In the genomic region with DNA sequence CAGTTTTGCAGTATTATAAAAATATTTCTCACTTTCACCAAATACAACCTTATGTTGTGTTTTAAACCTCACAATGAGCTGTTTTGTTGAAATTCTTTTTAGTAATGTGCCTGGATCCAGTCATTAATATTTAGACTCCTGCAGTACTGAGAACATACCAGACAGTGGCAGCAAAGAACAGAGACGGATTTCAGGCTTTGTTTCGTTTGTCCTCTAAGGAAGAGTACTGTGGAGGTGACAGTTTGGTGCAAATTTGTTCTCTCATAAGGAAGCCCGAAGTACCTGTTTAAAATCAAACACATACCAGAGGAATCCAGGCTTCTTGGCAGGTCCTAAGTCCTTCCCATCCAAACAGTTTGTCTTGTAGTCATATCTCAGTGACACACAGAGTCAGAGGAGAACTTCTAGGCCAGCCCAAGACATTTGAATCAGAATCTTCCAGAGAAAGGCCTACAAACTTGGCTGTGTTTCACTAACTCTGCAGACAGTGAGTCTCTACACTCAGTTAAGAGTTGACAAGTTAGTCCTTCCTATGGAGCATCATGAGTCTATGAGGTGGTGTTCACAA, we compare ENCODE assay signal across 8 mouse cellular contexts. TPM values are rescaled to one million over a fixed set of nuclear protein-coding genes. Genes with fewer than 3 reads are reported as not detected.
DNase-seq lines count a peak whose midpoint lies in the region; ATAC-seq and TF ChIP-seq lines count a peak whose summit lies in the region.

No protein-coding gene starts in this region.

- no peaks in the 10 kb centered on the region for H3K36me3 ChIP-seq in heart, postnatal 0 days (replicated peaks; ENCODE audit: control insufficient read depth, insufficient read depth, low read length)

- no peak overlapping the region for H3K9ac ChIP-seq in heart, postnatal 0 days (replicated peaks; ENCODE audit: low read depth, low read length)

- 0 out of 2 replicates have a peak, but pooled peaks have one; percentile 39 for ATAC-seq in heart, postnatal 0 days (ENCODE audit: insufficient read depth, low read depth)
- no peak for ATAC-seq in cerebellum, adult (ENCODE audit: insufficient number of reproducible peaks, low FRiP score, low TSS enrichment)

- peak; percentile 88 for TF ChIP-seq CTCF in heart, postnatal 0 days (IDR thresholded peaks at IDR 0.05; ENCODE audit: low read depth)

- H3K4me3 ChIP-seq in heart, postnatal 0 days (ENCODE audit: low read depth, low read length) = no peak overlapping the region

- H3K27ac ChIP-seq in heart, postnatal 0 days (ENCODE audit: low read depth) = no peak overlapping the region

- peaks cover under 1% of the 10 kb centered on the region; the same call in 1 of the 2 replicates for H3K4me1 ChIP-seq in heart, postnatal 0 days (ENCODE audit: control insufficient read depth, insufficient read depth)

- DNase-seq in heart, adult 8-10 months (ENCODE audit: low spot score) = peak; percentile 44
- no peak for DNase-seq in heart, adult 11 months
- DNase-seq in urinary bladder, postnatal 25 days (ENCODE audit: low spot score) = peak; percentile 15
- DNase-seq in urinary bladder, adult 18-20 months (ENCODE audit: low spot score in 2 of 2) = no peak
- DNase-seq in heart, postnatal 0 days (ENCODE audit: low spot score) = peak; percentile 76
- peak; percentile 48 to 63 for DNase-seq in layer of hippocampus, postnatal 10 days (ENCODE audit: low spot score in 2 of 2)
- DNase-seq in yolk sac, embryonic 10.5 days (ENCODE audit: low spot score) = peak; percentile 17

- H3K9me3 ChIP-seq in heart, postnatal 0 days (replicated peaks; ENCODE audit: control insufficient read depth, low read length) = no peaks in the 10 kb centered on the region

- TF ChIP-seq EP300 in heart, postnatal 0 days (IDR thresholded peaks at IDR 0.05; ENCODE audit: low read depth) = no peak

- no peaks in the 10 kb centered on the region for H3K27me3 ChIP-seq in heart, postnatal 0 days (ENCODE audit: control insufficient read depth, insufficient read depth, low read length)

- no peak overlapping the region for H3K4me2 ChIP-seq in heart, postnatal 0 days (ENCODE audit: low read depth, low read length)

- 13% methylated on average over 3 of the region's 3 CpGs for WGBS in heart, postnatal 0 days

RNA-seq across cellular contexts. Expression of gene Lmo7, which starts 52.3 kb away (rescaled TPM):
- 100 to 1,000 TPM; 393 to 433 (median 398) TPM for total RNA-seq in heart, adult 8-10 months (2022)
- total RNA-seq in heart, postnatal 0 days (2014; rRNA removed; ENCODE audit: low replicate concordance) = 308 and 357 TPM in 2 replicates
- polyA plus RNA-seq in heart, postnatal 0 days (2015; fragmentation: Nextera tagmentation; extraction: Ambion mirVana) = 169 TPM in 2 replicates
- 100 to 1,000 TPM; 117 TPM for total RNA-seq in layer of hippocampus, postnatal 10 days (2021)

RNA-seq across cellular contexts. Expression of gene Gm9922, which starts 52.4 kb away (rescaled TPM):
- 1 to 10 TPM in 1 of 4 experiments, under 1 TPM in 2, not detected in 1; 0.72 to 2.0 (median 0.98) TPM for total RNA-seq in heart, adult 8-10 months (2022)
- total RNA-seq in heart, postnatal 0 days (2014; rRNA removed; ENCODE audit: low replicate concordance) = 10.5 and 14.2 TPM in 2 replicates
- polyA plus RNA-seq in heart, postnatal 0 days (2015; fragmentation: Nextera tagmentation; extraction: Ambion mirVana) = 7.0 and 7.2 TPM in 2 replicates
- total RNA-seq in layer of hippocampus, postnatal 10 days (2021) = under 1 TPM in 1 of 2 experiments, not detected in 1; 0.91 TPM

Comparison
In these comparisons a context has a peak if more than half of its experiments do, and no peak if none do; other contexts are left out.
1. DNase-seq: peak in heart, adult 8-10 months (single experiment), urinary bladder, postnatal 25 days (single experiment), heart, postnatal 0 days (single experiment), layer of hippocampus, postnatal 10 days (2 of 2) and yolk sac, embryonic 10.5 days (single experiment); none in heart, adult 11 months (single experiment) and urinary bladder, adult 18-20 months (0 of 2).